Mouse (Mus musculus) C2C12 (cell line): ENCODE results near the gene Ch25h.

Experiments used
- CEBPB ChIP-seq: IDR thresholded peaks from one replicate; pipeline ENCODE4 v1.6.1; 2011; ENCODE audit warnings: low read depth, mild to moderate bottlenecking, control low read depth, moderate library complexity
- CTCF ChIP-seq: IDR thresholded peaks from one replicate; pipeline ENCODE4 v1.5.1; 2011; ENCODE audit not compliant: control insufficient read depth, insufficient read depth, insufficient read length
- FOSL1 ChIP-seq: IDR thresholded peaks from one replicate; pipeline ENCODE4 v1.8.0; 2011; ENCODE audit warnings: mild to moderate bottlenecking, low read length; ENCODE audit not compliant: poor library complexity, insufficient read depth, severe bottlenecking
- MAX ChIP-seq: IDR thresholded peaks from one replicate; pipeline ENCODE4 v1.6.1; 2011; ENCODE audit warnings: mild to moderate bottlenecking, control low read depth
- MYOD1 ChIP-seq: IDR thresholded peaks from one replicate; pipeline ENCODE4 v1.6.1; 2011; ENCODE audit warnings: low read depth; ENCODE audit not compliant: control insufficient read depth, insufficient read length
- MYOG ChIP-seq: IDR thresholded peaks from one replicate; pipeline ENCODE4 v1.6.1; 2011; ENCODE audit not compliant: control insufficient read depth, insufficient read length; ENCODE audit errors: extremely low read depth
- USF1 ChIP-seq: IDR thresholded peaks from one replicate; pipeline ENCODE4 v1.6.1; 2011; ENCODE audit warnings: low read depth, mild to moderate bottlenecking, control low read depth, moderate library complexity

GRCm38 (mm10) chr19:34461451-34462019 lies 13.4 kb downstream of the Ch25h start:
- TF ChIP-seq CTCF, result no peak
- TF ChIP-seq USF1, result no peak
- no peak for TF ChIP-seq MYOD1
- TF ChIP-seq FOSL1, result no peak
- no peak for TF ChIP-seq MAX
- TF ChIP-seq CEBPB, result no peak
- no peak for TF ChIP-seq MYOG
